Mouse (Mus musculus): ENCODE data around the gene Gab1.

Gab1 gene

GRCm38 (mm10) chr8:80880196-80881106, at the start of gene Gab1:
Gene Gab1, minus strand, starts transcription at chr8:80880519.
- in situ Hi-C loops (cut with MboI) = no loop called here

GRCm38 (mm10) chr8:80928770-80929169, 48.5 kb upstream of the Gab1 start:
- in situ Hi-C loops (cut with MboI) = no loop called here

- in situ Hi-C loops (cut with MboI) = no loop called here
Measured at GRCm38 (mm10) chr8:80923794-80924316, 43.5 kb upstream of the Gab1 start.

GRCm38 (mm10) chr8:80922642-80923041, 42.3 kb upstream of the Gab1 start:
- in situ Hi-C loops (cut with MboI) = no loop called here

GRCm38 (mm10) chr8:80919130-80919529, 38.8 kb upstream of the Gab1 start:
- in situ Hi-C loops (cut with MboI) = no loop called here

- in situ Hi-C loops (cut with MboI) = no loop called here
Measured at GRCm38 (mm10) chr8:80918531-80918930, 38.2 kb upstream of the Gab1 start.

GRCm38 (mm10) chr8:80916463-80917235, 36.3 kb upstream of the Gab1 start:
- in situ Hi-C loops (cut with MboI) = no loop called here

- in situ Hi-C loops (cut with MboI) = no loop called here
Measured at GRCm38 (mm10) chr8:80913016-80913748, 32.9 kb upstream of the Gab1 start.

GRCm38 (mm10) chr8:80911400-80911799, 31.1 kb upstream of the Gab1 start:
- in situ Hi-C loops (cut with MboI) = no loop called here

- in situ Hi-C loops (cut with MboI) = no loop called here
Measured at GRCm38 (mm10) chr8:80908262-80908907, 28.1 kb upstream of the Gab1 start.

GRCm38 (mm10) chr8:80902354-80902753, 22.0 kb upstream of the Gab1 start:
- in situ Hi-C loops (cut with MboI) = no loop called here

GRCm38 (mm10) chr8:80899364-80899763, 19.0 kb upstream of the Gab1 start:
- in situ Hi-C loops (cut with MboI) = no loop called here

GRCm38 (mm10) chr8:80896026-80896425, 15.7 kb upstream of the Gab1 start:
- in situ Hi-C loops (cut with MboI) = no loop called here

- in situ Hi-C loops (cut with MboI) = no loop called here
Measured at GRCm38 (mm10) chr8:80895397-80895796, 15.1 kb upstream of the Gab1 start.

- in situ Hi-C loops (cut with MboI) = no loop called here
Measured at GRCm38 (mm10) chr8:80894528-80894927, 14.2 kb upstream of the Gab1 start.

GRCm38 (mm10) chr8:80879426-80880195, 708 bp downstream of the Gab1 start:
- in situ Hi-C loops (cut with MboI) = no loop called here

- in situ Hi-C loops (cut with MboI) = no loop called here
Measured at GRCm38 (mm10) chr8:80878801-80879425, 1.4 kb downstream of the Gab1 start.

- in situ Hi-C loops (cut with MboI) = no loop called here
Measured at GRCm38 (mm10) chr8:80878146-80878545, 2.2 kb downstream of the Gab1 start.

- in situ Hi-C loops (cut with MboI) = no loop called here
Measured at GRCm38 (mm10) chr8:80875537-80875936, 4.8 kb downstream of the Gab1 start.
